21 mouse cellular contexts compared by ENCODE assay signal in the genomic region with DNA sequence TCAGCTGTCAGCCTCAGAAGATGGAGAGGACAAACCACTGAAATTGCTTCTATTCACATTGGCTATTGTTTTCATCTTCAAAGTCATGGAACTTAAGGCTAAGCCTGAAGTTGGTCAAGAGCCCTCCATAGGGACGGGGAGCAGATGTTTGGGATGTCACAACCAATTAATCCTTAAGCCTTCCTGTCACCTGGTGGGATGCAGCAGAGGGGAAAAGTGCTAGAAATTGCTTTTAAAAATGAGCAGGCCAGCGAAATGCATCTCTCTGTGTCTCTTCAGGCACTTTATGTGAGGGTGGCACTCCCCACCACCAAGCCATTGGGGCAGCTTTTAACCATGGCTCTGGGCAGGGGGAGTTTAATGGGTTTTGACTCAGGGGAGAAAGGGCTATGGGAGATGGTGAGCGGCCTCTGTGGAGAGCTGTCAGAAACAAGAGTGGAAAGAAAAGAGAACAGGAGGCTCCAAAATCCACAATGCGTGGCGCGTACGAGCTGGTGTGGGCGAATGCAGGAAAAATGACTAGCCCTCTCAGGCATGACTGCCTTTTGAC.
DNase-seq lines count a peak whose midpoint lies in the region; ATAC-seq and TF ChIP-seq lines count a peak whose summit lies in the region.
"Had no signal": no experiment of that assay in that cellular context is flagged by ENCODE, and none has a peak within 500 bp of the region (broad histone marks: within the 10 kb centered on the region; RNA-seq: fewer than 3 reads in every experiment).

No protein-coding gene starts in this region.

- no peaks in the 10 kb centered on the region for H3K36me3 ChIP-seq in neural tube, embryonic 13.5 days
- H3K36me3 ChIP-seq: forebrain, embryonic 15.5 days; lung, embryonic 15.5 days had no signal

- no peak overlapping the region; the same call in 1 of the 2 replicates for H3K27ac ChIP-seq in left cerebral cortex, adult 2 months
- peak overlapping the region; percentile 54 for H3K27ac ChIP-seq in neural tube, embryonic 13.5 days (replicated peaks)
- H3K27ac ChIP-seq: forebrain, embryonic 15.5 days; layer of hippocampus, adult 2 months; liver, embryonic 14.5 days; lung, embryonic 15.5 days; macrophage had no signal

- no peak for TF ChIP-seq CTCF in left cerebral cortex, adult 2 months (IDR thresholded peaks at IDR 0.05)

- no peak overlapping the region for H3K4me3 ChIP-seq in left cerebral cortex, adult 2 months
- no peak overlapping the region for H3K4me3 ChIP-seq in neural tube, embryonic 13.5 days
- H3K4me3 ChIP-seq: forebrain, embryonic 15.5 days; layer of hippocampus, adult 2 months; lung, embryonic 15.5 days had no signal

- H3K9me3 ChIP-seq in neural tube, embryonic 13.5 days: no peaks in the 10 kb centered on the region
- H3K9me3 ChIP-seq: forebrain, embryonic 15.5 days; lung, embryonic 15.5 days had no signal

- H3K4me2 ChIP-seq in neural tube, embryonic 13.5 days: no peak overlapping the region
- H3K4me2 ChIP-seq: forebrain, embryonic 15.5 days; heart, embryonic 11.5 days; lung, embryonic 15.5 days had no signal

- WGBS in neural tube, embryonic 13.5 days: 66% methylated on average over 8 of the region's 8 CpGs

- peaks cover 26% of the 10 kb centered on the region for H3K4me1 ChIP-seq in neural tube, embryonic 13.5 days (replicated peaks)
- H3K4me1 ChIP-seq: forebrain, embryonic 15.5 days; lung, embryonic 15.5 days had no signal

- no peak overlapping the region for H3K9ac ChIP-seq in neural tube, embryonic 13.5 days
- H3K9ac ChIP-seq: forebrain, embryonic 15.5 days; liver, embryonic 14.5 days; lung, embryonic 15.5 days had no signal

- intact Hi-C loops in left cerebral cortex, adult 2 months (cut with DNase I): no loop called here
- intact Hi-C loops in left cerebral cortex, postnatal 10 days (cut with DNase I): no loop called here

- peak; percentile 71 for DNase-seq in heart, adult 11 months
- DNase-seq in heart, adult 18-20 months: no peak
- DNase-seq in left cerebral cortex, adult 2 months (ENCODE audit: extremely low spot score in 1 of 2, low spot score in 2 of 2): peak; percentile 1 to 6
- DNase-seq in left cerebral cortex, postnatal 10 days (ENCODE audit: extremely low spot score in 1 of 2, low spot score in 2 of 2): no peak
- no peak for DNase-seq in neural tube, embryonic 10.5 days (ENCODE audit: extremely low spot score, low spot score)
- DNase-seq in ovary, postnatal 14 days (ENCODE audit: low spot score): no peak
- DNase-seq: adrenal gland, postnatal 10 days; cerebellum, adult 8-10 months; kidney, postnatal 25 days; right cerebral cortex, postnatal 25 days; spleen, adult 18-20 months; thymus, postnatal 14 days had no signal

- no peak for ATAC-seq in neural tube, embryonic 13.5 days (ENCODE audit: low read depth)
- ATAC-seq: activated CD4-positive, CD25-positive, alpha-beta regulatory T cell, adult 4 months; forebrain, embryonic 15.5 days; intestine, embryonic 16.5 days had no signal

- no peaks in the 10 kb centered on the region for H3K27me3 ChIP-seq in neural tube, embryonic 13.5 days
- H3K27me3 ChIP-seq: forebrain, embryonic 15.5 days; lung, embryonic 15.5 days had no signal

Comparison
In these comparisons a context has a peak if more than half of its experiments do, and no peak if none do; other contexts are left out.
1. DNase-seq: peak in heart, adult 11 months (single experiment) and left cerebral cortex, adult 2 months (2 of 2); none in heart, adult 18-20 months (0 of 2), left cerebral cortex, postnatal 10 days (0 of 2), neural tube, embryonic 10.5 days (single experiment) and ovary, postnatal 14 days (single experiment).